Mouse (Mus musculus): ENCODE measurements around the gene Sik3.

GRCm38 (mm10) chr9:46188370-46188769 is 175.8 kb downstream of the Sik3 start:
- no peak for TF ChIP-seq CTCF (IDR thresholded peaks at IDR 0.05; ENCODE audit: extremely low read depth, insufficient read depth, low read length)
- no peak for TF ChIP-seq POLR2A (IDR thresholded peaks at IDR 0.05; ENCODE audit: extremely low read depth, insufficient read depth, low read length)

Measured in cortical plate, adult 2 months (tissue).